Mouse (Mus musculus): ENCODE data around the gene Ly6g6f. TPM values are rescaled to one million over a fixed set of nuclear protein-coding genes. Genes with fewer than 3 reads are reported as not detected.

Gene Ly6g6f
- polyA plus RNA-seq, 1 experiment from 2014 or later, result 0.13 TPM

DNA sequence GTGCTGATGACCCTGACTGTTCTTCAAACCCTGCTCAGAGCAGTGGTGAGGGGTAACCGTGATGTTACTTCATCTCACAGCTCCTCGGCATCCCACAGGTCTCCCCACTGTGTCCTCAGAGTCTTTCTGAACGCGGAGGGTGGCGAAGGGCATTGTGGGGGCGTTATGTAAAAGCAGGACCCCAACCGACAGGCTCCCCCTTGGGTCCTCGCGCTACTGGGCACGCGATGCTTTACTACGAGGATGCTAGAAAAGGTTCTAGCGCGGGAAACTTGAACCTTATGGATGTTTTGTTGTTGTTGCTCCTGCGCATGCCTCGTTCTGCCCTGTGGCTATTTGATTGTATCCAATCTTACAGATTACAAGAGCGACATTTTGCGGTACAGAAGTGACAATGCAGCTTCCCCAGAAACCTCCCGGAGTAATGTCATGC lies 36.5 kb upstream of the Ly6g6f start, which contains the start of gene Csnk2b:
Gene Csnk2b (minus strand): TSS at position 183 of the 433 bp plus-strand sequence.
- no peaks in the 10 kb centered on the region for H3K9me3 ChIP-seq (ENCODE audit: control insufficient read depth, low read length)
- H3K36me3 ChIP-seq (ENCODE audit: control insufficient read depth, insufficient read depth, low read length), result peaks cover 7% of the 10 kb centered on the region
- no peaks in the 10 kb centered on the region for H3K27me3 ChIP-seq (ENCODE audit: control insufficient read depth, insufficient read depth, low read length)
- peak within 1 kb of the TSS; percentile 94 for H3K9ac ChIP-seq (ENCODE audit: low read length)
- ATAC-seq (ENCODE audit: low FRiP score, low TSS enrichment) (no peak; the same call in 1 of the 2 replicates), DNase-seq (ENCODE audit: low spot score) (peak; percentile 48)
- whole genome bisulfite sequencing, result 0% methylated on average over 19 of the region's 19 CpGs
- H3K4me3 ChIP-seq (ENCODE audit: low read depth, low read length), result peak within 1 kb of the TSS; percentile 91
- TF ChIP-seq CTCF (IDR thresholded peaks at IDR 0.05; ENCODE audit: low read depth) (peak; percentile 62), EP300 (optimal IDR thresholded peaks at IDR 0.05) (no peak)
- H3K4me1 ChIP-seq (replicated peaks; ENCODE audit: control insufficient read depth, insufficient read depth), result peaks cover 3% of the 10 kb centered on the region; the same call in 1 of the 2 replicates
- peak within 1 kb of the TSS; percentile 97 for H3K4me2 ChIP-seq (replicated peaks; ENCODE audit: low read depth)
- H3K27ac ChIP-seq (replicated peaks), result peak within 1 kb of the TSS; percentile 96

DNA sequence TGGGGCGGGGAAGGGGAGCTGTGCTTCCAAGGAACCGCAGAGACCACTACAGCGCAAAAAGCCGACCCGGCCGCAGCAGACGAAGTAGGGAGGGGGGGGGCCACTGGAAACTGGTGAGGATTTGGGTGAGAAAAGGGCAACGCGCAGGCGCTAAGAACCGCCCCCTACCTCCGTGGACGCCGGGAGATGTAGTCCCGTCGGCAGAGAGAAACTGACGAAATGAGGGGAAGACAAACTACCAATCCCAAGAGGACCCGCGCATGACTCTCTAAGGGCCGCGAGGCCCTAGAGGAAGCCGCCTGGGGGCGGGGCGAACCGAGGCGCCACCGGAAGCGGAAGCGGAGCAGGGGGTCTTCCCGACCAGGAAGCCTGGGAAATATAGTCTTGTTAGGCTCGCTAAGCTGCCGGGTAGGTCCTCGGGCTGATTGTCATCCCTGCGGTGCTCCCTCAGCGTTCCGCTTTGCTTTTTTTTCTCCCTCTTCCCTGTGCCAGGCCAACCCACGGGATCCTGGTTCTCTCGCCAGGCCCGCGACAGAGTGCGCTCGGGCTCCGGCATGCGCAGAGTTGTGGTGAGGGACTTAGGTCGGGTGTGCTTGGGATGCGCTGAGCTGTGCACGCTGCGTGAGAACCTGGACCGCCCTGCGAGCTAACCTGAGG lies 35.9 kb upstream of the Ly6g6f start, which contains the start of gene Gpank1:
Gene Gpank1 (plus strand): TSS at position 313 of the 657 bp plus-strand sequence.
- peak within 1 kb of the TSS; percentile 94 for H3K9ac ChIP-seq (ENCODE audit: low read length)
- H3K4me2 ChIP-seq (replicated peaks; ENCODE audit: low read depth), result peak within 1 kb of the TSS; percentile 97
- WGBS, result under 1% methylated on average over 49 of the region's 50 CpGs
- no peaks in the 10 kb centered on the region for H3K4me1 ChIP-seq (replicated peaks; ENCODE audit: control insufficient read depth, insufficient read depth)
- peak; percentile 93 for ATAC-seq (ENCODE audit: low FRiP score, low TSS enrichment)
- peak within 1 kb of the TSS; percentile 91 for H3K4me3 ChIP-seq (ENCODE audit: low read depth, low read length)
- TF ChIP-seq EP300 (optimal IDR thresholded peaks at IDR 0.05), result no peak
- 0 out of 2 replicates have a peak, but pooled peaks have one; percentile 1 for TF ChIP-seq CTCF (IDR thresholded peaks at IDR 0.05; ENCODE audit: low read depth)
- H3K27ac ChIP-seq (replicated peaks), result peak within 1 kb of the TSS; percentile 96
- no peaks in the 10 kb centered on the region for H3K9me3 ChIP-seq (ENCODE audit: control insufficient read depth, low read length)
- peak; percentile 98 for DNase-seq (ENCODE audit: low spot score)
- no peaks in the 10 kb centered on the region for H3K27me3 ChIP-seq (ENCODE audit: control insufficient read depth, insufficient read depth, low read length)
- peaks cover 7% of the 10 kb centered on the region for H3K36me3 ChIP-seq (ENCODE audit: control insufficient read depth, insufficient read depth, low read length)

DNA sequence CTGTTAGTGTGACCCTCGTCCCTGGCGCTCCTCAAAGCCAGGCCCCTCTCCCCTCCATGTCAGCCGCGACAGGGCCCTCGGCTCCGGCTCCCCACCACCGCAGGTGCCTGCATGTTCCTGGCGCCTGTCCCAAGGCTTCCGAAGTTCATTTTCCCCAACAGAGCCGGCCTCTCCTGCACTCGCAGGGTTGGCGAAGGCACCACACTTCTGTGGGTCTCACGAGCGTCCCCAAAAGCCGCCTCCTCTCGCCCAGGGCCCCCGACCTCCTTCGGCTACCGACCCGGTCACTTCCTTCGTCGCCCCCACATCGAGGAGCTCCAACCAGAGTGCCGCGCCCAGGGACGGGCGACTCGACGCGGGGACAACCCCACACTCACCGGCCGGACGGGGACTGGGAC lies 35.3 kb upstream of the Ly6g6f start:
- H3K27ac ChIP-seq (replicated peaks), result peak overlapping the region; percentile 78
- no peak; the same call in 1 of the 2 replicates for ATAC-seq (ENCODE audit: low FRiP score, low TSS enrichment)
- DNase-seq (ENCODE audit: low spot score), result peak; percentile 60
- H3K9ac ChIP-seq (ENCODE audit: low read length), result peak overlapping the region; percentile 94
- no peaks in the 10 kb centered on the region for H3K9me3 ChIP-seq (ENCODE audit: control insufficient read depth, low read length)
- H3K36me3 ChIP-seq (ENCODE audit: control insufficient read depth, insufficient read depth, low read length), result peaks cover 7% of the 10 kb centered on the region
- peak overlapping the region; percentile 97 for H3K4me2 ChIP-seq (replicated peaks; ENCODE audit: low read depth)
- no peaks in the 10 kb centered on the region for H3K27me3 ChIP-seq (ENCODE audit: control insufficient read depth, insufficient read depth, low read length)
- H3K4me1 ChIP-seq (replicated peaks; ENCODE audit: control insufficient read depth, insufficient read depth), result no peaks in the 10 kb centered on the region
- under 1% methylated on average over 33 of the region's 33 CpGs for WGBS
- no peak for TF ChIP-seq EP300 (optimal IDR thresholded peaks at IDR 0.05)
- TF ChIP-seq CTCF (IDR thresholded peaks at IDR 0.05; ENCODE audit: low read depth), result no peak
- H3K4me3 ChIP-seq (ENCODE audit: low read depth, low read length), result peak overlapping the region; percentile 91

DNA sequence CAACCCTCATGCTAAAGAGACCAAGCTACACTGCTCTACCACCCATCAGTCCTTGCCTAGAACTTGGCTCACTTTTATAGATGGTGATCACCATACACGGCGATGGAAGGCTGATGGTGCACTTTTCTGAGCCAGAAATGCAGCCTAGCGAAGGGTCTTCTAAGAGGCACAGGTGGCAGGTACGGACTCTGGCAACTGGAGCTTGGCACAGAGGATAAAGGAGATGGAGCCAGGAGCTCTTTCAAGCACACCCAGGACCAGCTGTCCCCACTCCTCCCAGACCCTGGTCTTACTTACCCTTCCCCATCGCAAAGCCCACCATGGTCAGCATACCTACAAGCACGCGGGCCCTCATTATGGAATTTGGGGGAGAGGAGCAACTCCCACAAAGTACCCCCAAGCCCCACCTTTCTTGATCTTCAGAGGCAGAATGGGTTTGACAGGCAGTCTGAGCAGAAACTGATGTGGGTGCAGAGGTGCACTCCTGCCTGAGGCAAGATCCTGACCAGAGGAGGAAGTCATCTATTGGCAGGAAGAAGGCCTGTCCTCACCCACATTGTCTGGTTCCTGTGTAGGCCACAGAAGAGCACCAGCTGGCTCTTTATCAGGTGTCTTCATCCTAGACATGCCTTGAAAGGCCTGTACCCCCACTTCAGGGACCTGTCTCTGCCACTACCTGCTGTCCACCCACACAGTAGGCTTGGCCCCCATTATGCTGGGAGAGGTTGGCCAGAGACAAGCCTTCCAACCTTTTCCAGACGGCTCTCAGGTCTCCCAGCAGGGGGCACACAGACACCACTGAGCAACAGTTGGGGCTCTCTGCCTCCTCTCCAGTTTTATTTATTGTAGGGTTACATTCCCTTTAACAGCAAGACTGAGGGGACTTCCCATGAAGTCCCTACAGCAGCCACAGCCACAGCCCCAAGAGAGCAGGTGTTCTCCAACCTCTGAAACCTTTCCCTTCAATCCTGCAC lies 29.9 kb upstream of the Ly6g6f start, which contains the start of gene Ly6g5b:
Gene Ly6g5b (minus strand): TSS at position 383 of the 974 bp plus-strand sequence.
- Histone ChIP-seq H3K27me3 (ENCODE audit: control insufficient read depth, insufficient read depth, low read length) (no peaks in the 10 kb centered on the region), H3K9me3 (ENCODE audit: control insufficient read depth, low read length) (no peaks in the 10 kb centered on the region), H3K9ac (ENCODE audit: low read length) (no peak within 1 kb of the TSS), H3K27ac (replicated peaks) (no peak within 1 kb of the TSS), H3K4me3 (ENCODE audit: low read depth, low read length) (no peak within 1 kb of the TSS), H3K4me1 (replicated peaks; ENCODE audit: control insufficient read depth, insufficient read depth) (no peaks in the 10 kb centered on the region), H3K4me2 (replicated peaks; ENCODE audit: low read depth) (no peak within 1 kb of the TSS), H3K36me3 (ENCODE audit: control insufficient read depth, insufficient read depth, low read length) (peaks cover 11% of the 10 kb centered on the region)
- no peak for TF ChIP-seq EP300 (optimal IDR thresholded peaks at IDR 0.05)
- TF ChIP-seq CTCF (IDR thresholded peaks at IDR 0.05; ENCODE audit: low read depth), result peak; percentile 74
- WGBS, result 84% methylated on average over 8 of the region's 8 CpGs
- ATAC-seq (ENCODE audit: low FRiP score, low TSS enrichment), result no peak
- DNase-seq (ENCODE audit: low spot score), result peak; percentile 65

DNA sequence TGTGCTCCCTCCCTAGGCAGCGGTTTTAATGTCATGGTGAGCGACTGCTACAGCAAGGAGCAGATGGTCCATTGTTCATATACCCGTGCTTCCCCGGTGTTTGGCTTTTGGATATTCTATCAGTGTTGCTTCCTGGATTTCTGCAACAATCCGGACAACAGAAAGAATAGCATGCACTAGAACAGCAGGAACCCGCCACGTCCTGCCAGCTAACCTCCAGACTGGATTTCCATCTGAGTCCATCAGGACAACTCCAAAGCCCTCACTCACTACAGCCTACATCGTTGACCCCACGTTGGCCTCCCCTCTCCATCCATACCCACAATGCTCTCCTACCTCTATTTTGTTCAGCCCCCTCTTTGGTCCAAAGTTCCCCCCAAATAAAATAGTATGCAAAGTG lies 26.4 kb upstream of the Ly6g6f start:
- peaks cover 4% of the 10 kb centered on the region; the same call in 1 of the 2 replicates for H3K36me3 ChIP-seq (ENCODE audit: control insufficient read depth, insufficient read depth, low read length)
- H3K4me3 ChIP-seq (ENCODE audit: low read depth, low read length), result no peak overlapping the region
- no peaks in the 10 kb centered on the region for H3K9me3 ChIP-seq (ENCODE audit: control insufficient read depth, low read length)
- no peaks in the 10 kb centered on the region for H3K4me1 ChIP-seq (replicated peaks; ENCODE audit: control insufficient read depth, insufficient read depth)
- H3K27me3 ChIP-seq (ENCODE audit: control insufficient read depth, insufficient read depth, low read length), result no peaks in the 10 kb centered on the region
- TF ChIP-seq CTCF (IDR thresholded peaks at IDR 0.05; ENCODE audit: low read depth) (no peak), EP300 (optimal IDR thresholded peaks at IDR 0.05) (no peak)
- H3K4me2 ChIP-seq (replicated peaks; ENCODE audit: low read depth), result no peak overlapping the region
- 72% methylated on average over 9 of the region's 9 CpGs for WGBS
- no peak overlapping the region for H3K27ac ChIP-seq (replicated peaks)
- H3K9ac ChIP-seq (ENCODE audit: low read length), result no peak overlapping the region
- DNase-seq (ENCODE audit: low spot score), result no peak
- no peak for ATAC-seq (ENCODE audit: low FRiP score, low TSS enrichment)

All from stomach, postnatal 0 days (tissue).